Mouse (Mus musculus) intestine, embryonic 16.5 days (tissue): ENCODE results near the gene Spata2l. TPM values are rescaled to one million over a fixed set of nuclear protein-coding genes. Genes with fewer than 3 reads are reported as not detected.
A peak's percentile ranks its signal among the peaks of the same experiment; 100 is the strongest.

Source experiments
- ATAC-seq: fragments of 200-750 bp; cut with Nextera tagmentation; 2 replicates; pipeline ENCODE4 v1.8.0; 2017; ENCODE audit warnings: moderate TSS enrichment, moderate library complexity
- H3K27ac ChIP-seq: fragments of 300-500 bp; sonication (generic); 2 replicates; pipeline ENCODE4 v1.5.1; 2014; ENCODE audit warnings: mild to moderate bottlenecking, low read length
- H3K27me3 ChIP-seq: fragments of 300-500 bp; sonication (generic); replicated peaks from 2 replicates; pipeline ENCODE4 v1.6.1; 2014; ENCODE audit warnings: low read length, control low read depth, mixed read lengths; ENCODE audit not compliant: control insufficient read depth, insufficient read depth
- H3K36me3 ChIP-seq: fragments of 300-500 bp; sonication (generic); 2 replicates; pipeline ENCODE4 v1.6.1; 2014; ENCODE audit warnings: low read length, control low read depth; ENCODE audit not compliant: control insufficient read depth, insufficient read depth
- H3K4me1 ChIP-seq: fragments of 300-500 bp; sonication (generic); 2 replicates; pipeline ENCODE4 v1.6.1; 2014; ENCODE audit warnings: low read length, control low read depth, mixed read lengths; ENCODE audit not compliant: control insufficient read depth, insufficient read depth
- H3K4me2 ChIP-seq: fragments of 300-500 bp; sonication (generic); 2 replicates; pipeline ENCODE4 v1.6.1; 2014; ENCODE audit warnings: low read depth, low read length, control low read depth
- H3K4me3 ChIP-seq: fragments of 300-500 bp; sonication (generic); 2 replicates; pipeline ENCODE4 v1.5.1; 2014; ENCODE audit warnings: mild to moderate bottlenecking, low read length
- H3K9ac ChIP-seq: fragments of 300-500 bp; sonication (generic); 2 replicates; pipeline ENCODE4 v1.6.1; 2014; ENCODE audit warnings: low read depth, low read length
- H3K9me3 ChIP-seq: fragments of 300-500 bp; sonication (generic); 2 replicates; pipeline ENCODE4 v1.6.1; 2016; ENCODE audit warnings: low read length, control low read depth; ENCODE audit not compliant: control insufficient read depth
- WGBS: fragments of 180-500 bp; shearing (Covaris S2); extraction: QIAGEN DNeasy Blood & Tissue Kit; methylation state at CpG from one replicate; pipeline ENCODE4 v1.1.7; 2014; 5-methylcytosine and 5-hydroxymethylcytosine counted together
- polyA plus RNA-seq: library from polyadenylated mRNA; unstranded; fragments of >200 nt; fragmentation: Nextera tagmentation; extraction: Ambion mirVana; gene quantifications from 2 replicates; pipeline ENCODE4 v1.2.1, GENCODE M21; 2015

Gene Spata2l
- polyA plus RNA-seq, 1 experiment from 2014 or later, result 6.0 TPM

- ATAC-seq, result no peak
- Histone ChIP-seq H3K4me3 (no peak overlapping the region), H3K9me3 (no peaks in the 10 kb centered on the region), H3K36me3 (peaks cover 13% of the 10 kb centered on the region), H3K4me1 (peaks cover 20% of the 10 kb centered on the region), H3K27me3 (no peaks in the 10 kb centered on the region), H3K27ac (no peak overlapping the region), H3K4me2 (no peak overlapping the region), H3K9ac (no peak overlapping the region)
- WGBS, result 97% methylated on average over 5 of the region's 5 CpGs
Observed at GRCm38 (mm10) chr8:123250940-123251339, 14.9 kb upstream of the Spata2l start.

GRCm38 (mm10) chr8:123248596-123248995 is 12.6 kb upstream of the Spata2l start:
- Histone ChIP-seq H3K4me1 (peaks cover 10% of the 10 kb centered on the region), H3K27ac (no peak overlapping the region), H3K4me3 (no peak overlapping the region), H3K27me3 (no peaks in the 10 kb centered on the region), H3K4me2 (no peak overlapping the region), H3K36me3 (peaks cover 13% of the 10 kb centered on the region), H3K9me3 (no peaks in the 10 kb centered on the region), H3K9ac (no peak overlapping the region)
- no peak for ATAC-seq
- WGBS, result 88% methylated on average over 8 of the region's 8 CpGs

GRCm38 (mm10) chr8:123247748-123248147 is 11.7 kb upstream of the Spata2l start:
- Histone ChIP-seq H3K4me2 (no peak overlapping the region), H3K4me3 (no peak overlapping the region), H3K9me3 (no peaks in the 10 kb centered on the region), H3K9ac (no peak overlapping the region), H3K27me3 (no peaks in the 10 kb centered on the region), H3K36me3 (peaks cover 13% of the 10 kb centered on the region), H3K4me1 (peaks cover 3% of the 10 kb centered on the region), H3K27ac (no peak overlapping the region)
- WGBS, result 93% methylated on average over 6 of the region's 6 CpGs
- ATAC-seq, result no peak

GRCm38 (mm10) chr8:123245543-123245942 is 9.5 kb upstream of the Spata2l start:
- Histone ChIP-seq H3K4me1 (no peaks in the 10 kb centered on the region), H3K4me3 (no peak overlapping the region), H3K9me3 (no peaks in the 10 kb centered on the region), H3K9ac (no peak overlapping the region), H3K27me3 (no peaks in the 10 kb centered on the region), H3K36me3 (peaks cover 11% of the 10 kb centered on the region), H3K4me2 (no peak overlapping the region), H3K27ac (no peak overlapping the region)
- 87% methylated on average over 12 of the region's 12 CpGs for WGBS
- no peak for ATAC-seq

- H3K27me3 ChIP-seq, result no peaks in the 10 kb centered on the region
- H3K27ac ChIP-seq, result no peak overlapping the region
- no peak for ATAC-seq
- no peaks in the 10 kb centered on the region for H3K4me1 ChIP-seq
- no peak overlapping the region for H3K4me2 ChIP-seq
- peaks cover 7% of the 10 kb centered on the region for H3K36me3 ChIP-seq
- H3K9ac ChIP-seq, result no peak overlapping the region
- 91% methylated on average over 4 of the region's 4 CpGs for WGBS
- no peak overlapping the region for H3K4me3 ChIP-seq
- H3K9me3 ChIP-seq, result no peaks in the 10 kb centered on the region
Observed at GRCm38 (mm10) chr8:123244382-123244781, 8.3 kb upstream of the Spata2l start.

GRCm38 (mm10) chr8:123243053-123243452 is 7.0 kb upstream of the Spata2l start:
- Histone ChIP-seq H3K9ac (no peak overlapping the region), H3K4me1 (no peaks in the 10 kb centered on the region), H3K4me3 (no peak overlapping the region), H3K27me3 (no peaks in the 10 kb centered on the region), H3K9me3 (no peaks in the 10 kb centered on the region), H3K27ac (no peak overlapping the region), H3K4me2 (no peak overlapping the region), H3K36me3 (peaks cover 7% of the 10 kb centered on the region)
- ATAC-seq, result no peak
- 67% methylated on average over 11 of the region's 11 CpGs for WGBS

GRCm38 (mm10) chr8:123242107-123242923 is 6.3 kb upstream of the Spata2l start:
- H3K4me2 ChIP-seq, result no peak overlapping the region
- 78% methylated on average over 7 of the region's 7 CpGs for WGBS
- no peaks in the 10 kb centered on the region for H3K4me1 ChIP-seq
- H3K36me3 ChIP-seq, result peaks cover 7% of the 10 kb centered on the region
- H3K4me3 ChIP-seq, result no peak overlapping the region
- ATAC-seq, result no peak
- H3K27ac ChIP-seq, result no peak overlapping the region
- no peaks in the 10 kb centered on the region for H3K9me3 ChIP-seq
- H3K27me3 ChIP-seq, result no peaks in the 10 kb centered on the region
- H3K9ac ChIP-seq, result no peak overlapping the region

GRCm38 (mm10) chr8:123239398-123239797 is 3.4 kb upstream of the Spata2l start:
- no peak overlapping the region for H3K27ac ChIP-seq
- no peaks in the 10 kb centered on the region for H3K27me3 ChIP-seq
- no peak overlapping the region for H3K4me3 ChIP-seq
- H3K4me2 ChIP-seq, result no peak overlapping the region
- WGBS, result 85% methylated on average over 10 of the region's 10 CpGs
- no peak for ATAC-seq
- H3K36me3 ChIP-seq, result no peaks in the 10 kb centered on the region
- no peak overlapping the region for H3K9ac ChIP-seq
- H3K9me3 ChIP-seq, result no peaks in the 10 kb centered on the region
- peaks cover 14% of the 10 kb centered on the region for H3K4me1 ChIP-seq

- peak overlapping the region; percentile 97 for H3K4me2 ChIP-seq
- no peak for ATAC-seq
- 31% methylated on average over 13 of the region's 13 CpGs for WGBS
- H3K9ac ChIP-seq, result peak overlapping the region; percentile 71
- H3K4me1 ChIP-seq, result peaks cover 14% of the 10 kb centered on the region
- no peaks in the 10 kb centered on the region for H3K36me3 ChIP-seq
- no peak overlapping the region for H3K27ac ChIP-seq
- no peaks in the 10 kb centered on the region for H3K9me3 ChIP-seq
- H3K27me3 ChIP-seq, result no peaks in the 10 kb centered on the region
- H3K4me3 ChIP-seq, result peak overlapping the region; percentile 73
Observed at GRCm38 (mm10) chr8:123234918-123235519, 1.0 kb downstream of the Spata2l start.
